In genomic region chr2:79601691-79602116, GRCm38 (mm10) we compare ENCODE assay signal across 8 mouse cellular contexts. TPM values are rescaled to one million over a fixed set of nuclear protein-coding genes. Genes with fewer than 3 reads are reported as not detected.
DNase-seq lines count a peak whose midpoint lies in the region; ATAC-seq and TF ChIP-seq lines count a peak whose summit lies in the region.

No protein-coding gene starts in this region.

- peak overlapping the region; percentile 9; the same call in 1 of the 2 replicates for H3K27ac ChIP-seq in hindbrain, embryonic 14.5 days
- H3K27ac ChIP-seq in hindbrain, embryonic 10.5 days, result no peak overlapping the region
- peak overlapping the region; percentile 58 for H3K27ac ChIP-seq in heart, postnatal 0 days (ENCODE audit: low read depth)
- peak overlapping the region; percentile 82 for H3K27ac ChIP-seq in lung, embryonic 16.5 days (ENCODE audit: low read length)
- no peak overlapping the region for H3K27ac ChIP-seq in neural tube, embryonic 15.5 days (replicated peaks)

- no peaks in the 10 kb centered on the region for H3K27me3 ChIP-seq in hindbrain, embryonic 14.5 days (ENCODE audit: control insufficient read depth, insufficient read depth, low read length)
- H3K27me3 ChIP-seq in hindbrain, embryonic 10.5 days (ENCODE audit: insufficient read depth, poor library complexity, severe bottlenecking), result no peaks in the 10 kb centered on the region
- H3K27me3 ChIP-seq in heart, postnatal 0 days (ENCODE audit: control insufficient read depth, insufficient read depth, low read length), result no peaks in the 10 kb centered on the region
- no peaks in the 10 kb centered on the region for H3K27me3 ChIP-seq in lung, embryonic 16.5 days (ENCODE audit: control insufficient read depth, insufficient read depth, low read depth, low read length)
- no peaks in the 10 kb centered on the region for H3K27me3 ChIP-seq in neural tube, embryonic 15.5 days (replicated peaks)

- H3K4me2 ChIP-seq in hindbrain, embryonic 14.5 days (replicated peaks), result no peak overlapping the region
- H3K4me2 ChIP-seq in heart, postnatal 0 days (ENCODE audit: low read depth, low read length), result no peak overlapping the region
- no peak overlapping the region for H3K4me2 ChIP-seq in lung, embryonic 16.5 days (ENCODE audit: low read depth, low read length)
- no peak overlapping the region for H3K4me2 ChIP-seq in neural tube, embryonic 15.5 days

- WGBS in hindbrain, embryonic 14.5 days, result 31% methylated on average over 4 of the region's 4 CpGs
- 36% methylated on average over 4 of the region's 4 CpGs for WGBS in hindbrain, embryonic 10.5 days
- 36% methylated on average over 4 of the region's 4 CpGs for WGBS in heart, postnatal 0 days
- WGBS in lung, embryonic 16.5 days, result 21% methylated on average over 4 of the region's 4 CpGs
- WGBS in neural tube, embryonic 15.5 days, result 32% methylated on average over 4 of the region's 4 CpGs

- no peak for TF ChIP-seq CTCF in brain, embryonic 14.5 days (IDR thresholded peaks at IDR 0.05; ENCODE audit: borderline replicate concordance, extremely low read depth, insufficient read depth, insufficient read length)
- no peak for TF ChIP-seq CTCF in heart, postnatal 0 days (IDR thresholded peaks at IDR 0.05; ENCODE audit: low read depth)

- TF ChIP-seq POLR2A in brain, embryonic 14.5 days (IDR thresholded peaks at IDR 0.05; ENCODE audit: borderline replicate concordance, extremely low read depth, insufficient read depth, insufficient read length, poor library complexity, severe bottlenecking), result no peak

- H3K36me3 ChIP-seq in hindbrain, embryonic 14.5 days (replicated peaks; ENCODE audit: control insufficient read depth, insufficient read depth), result no peaks in the 10 kb centered on the region
- no peaks in the 10 kb centered on the region for H3K36me3 ChIP-seq in hindbrain, embryonic 10.5 days
- no peaks in the 10 kb centered on the region for H3K36me3 ChIP-seq in heart, postnatal 0 days (replicated peaks; ENCODE audit: control insufficient read depth, insufficient read depth, low read length)
- H3K36me3 ChIP-seq in lung, embryonic 16.5 days (ENCODE audit: control insufficient read depth, insufficient read depth, low read length), result no peaks in the 10 kb centered on the region
- H3K36me3 ChIP-seq in neural tube, embryonic 15.5 days, result no peaks in the 10 kb centered on the region

- H3K9ac ChIP-seq in hindbrain, embryonic 14.5 days, result no peak overlapping the region
- no peak overlapping the region for H3K9ac ChIP-seq in heart, postnatal 0 days (replicated peaks; ENCODE audit: low read depth, low read length)
- H3K9ac ChIP-seq in lung, embryonic 16.5 days (ENCODE audit: low read length), result no peak overlapping the region
- no peak overlapping the region for H3K9ac ChIP-seq in neural tube, embryonic 15.5 days (replicated peaks)

- peak; percentile 65; the same call in 1 of the 2 replicates for ATAC-seq in hindbrain, embryonic 14.5 days (ENCODE audit: low FRiP score)
- peak; percentile 36 for ATAC-seq in heart, postnatal 0 days (ENCODE audit: insufficient read depth, low read depth)
- peak; percentile 85 for ATAC-seq in lung, embryonic 16.5 days (ENCODE audit: low read depth)
- ATAC-seq in neural tube, embryonic 15.5 days (ENCODE audit: low FRiP score), result no peak

- TF ChIP-seq EP300 in heart, postnatal 0 days (IDR thresholded peaks at IDR 0.05; ENCODE audit: low read depth), result no peak

- no peak overlapping the region for H3K4me3 ChIP-seq in hindbrain, embryonic 14.5 days (replicated peaks; ENCODE audit: low read length)
- H3K4me3 ChIP-seq in hindbrain, embryonic 10.5 days, result no peak overlapping the region
- H3K4me3 ChIP-seq in heart, postnatal 0 days (ENCODE audit: low read depth, low read length), result no peak overlapping the region
- H3K4me3 ChIP-seq in lung, embryonic 16.5 days (ENCODE audit: low read length), result no peak overlapping the region
- no peak overlapping the region for H3K4me3 ChIP-seq in neural tube, embryonic 15.5 days (replicated peaks)

- H3K4me1 ChIP-seq in hindbrain, embryonic 14.5 days (replicated peaks; ENCODE audit: control insufficient read depth, insufficient read depth, low read length), result 0 out of 2 replicates have a peak, but pooled peaks cover 5% of the 10 kb centered on the region
- peaks cover 5% of the 10 kb centered on the region for H3K4me1 ChIP-seq in hindbrain, embryonic 10.5 days (replicated peaks)
- peaks cover 8% of the 10 kb centered on the region; the same call in 1 of the 2 replicates for H3K4me1 ChIP-seq in heart, postnatal 0 days (ENCODE audit: control insufficient read depth, insufficient read depth)
- H3K4me1 ChIP-seq in lung, embryonic 16.5 days (replicated peaks; ENCODE audit: control insufficient read depth, insufficient read depth, low read length), result peaks cover 12% of the 10 kb centered on the region; the same call in 1 of the 2 replicates
- H3K4me1 ChIP-seq in neural tube, embryonic 15.5 days, result 0 out of 2 replicates have a peak, but pooled peaks cover 5% of the 10 kb centered on the region

- no peaks in the 10 kb centered on the region for H3K9me3 ChIP-seq in hindbrain, embryonic 14.5 days (ENCODE audit: control insufficient read depth, low read length)
- H3K9me3 ChIP-seq in hindbrain, embryonic 10.5 days, result no peaks in the 10 kb centered on the region
- no peaks in the 10 kb centered on the region for H3K9me3 ChIP-seq in heart, postnatal 0 days (replicated peaks; ENCODE audit: control insufficient read depth, low read length)
- no peaks in the 10 kb centered on the region for H3K9me3 ChIP-seq in lung, embryonic 16.5 days (ENCODE audit: control insufficient read depth, low read length)
- no peaks in the 10 kb centered on the region for H3K9me3 ChIP-seq in neural tube, embryonic 15.5 days (replicated peaks)

- DNase-seq in hindbrain, embryonic 14.5 days (ENCODE audit: low spot score), result peak; percentile 31
- DNase-seq in hindbrain, embryonic 10.5 days (ENCODE audit: low spot score), result no peak
- DNase-seq in brain, embryonic 14.5 days (ENCODE audit: low read depth), result peak; percentile 90
- no peak for DNase-seq in heart, postnatal 0 days (ENCODE audit: low spot score)
- no peak for DNase-seq in thymus, postnatal 36 days
- DNase-seq in testis, postnatal 14 days (ENCODE audit: low spot score), result no peak

RNA-seq across cellular contexts. Expression of gene Itprid2, which starts 33.4 kb away (rescaled TPM):
- 6.7 and 7.4 TPM in 2 replicates for polyA plus RNA-seq in hindbrain, embryonic 14.5 days (2014; fragmentation: Nextera tagmentation; extraction: Ambion mirVana)
- 5.2 and 6.1 TPM in 2 replicates for polyA plus RNA-seq in hindbrain, embryonic 10.5 days (2016; fragmentation: Nextera tagmentation; extraction: Ambion mirVana)
- 2.6 and 6.6 TPM in 2 replicates for polyA plus RNA-seq in brain, embryonic 14.5 days (2012; rRNA removed)
- 10.5 and 11.6 TPM in 2 replicates for total RNA-seq in heart, postnatal 0 days (2014; rRNA removed; ENCODE audit: low replicate concordance)
- 3.4 and 4.0 TPM in 2 replicates for polyA plus RNA-seq in heart, postnatal 0 days (2015; fragmentation: Nextera tagmentation; extraction: Ambion mirVana)
- polyA plus RNA-seq in lung, embryonic 16.5 days (2015; fragmentation: Nextera tagmentation; extraction: Ambion mirVana), result 8.7 and 8.9 TPM in 2 replicates
- polyA plus RNA-seq in neural tube, embryonic 15.5 days (2015; fragmentation: Nextera tagmentation; extraction: Ambion mirVana), result 5.9 and 7.4 TPM in 2 replicates

Comparison
In these comparisons a context has a peak if more than half of its experiments do, and no peak if none do; other contexts are left out.
1. DNase-seq: peak in hindbrain, embryonic 14.5 days (single experiment) and brain, embryonic 14.5 days (single experiment); none in hindbrain, embryonic 10.5 days (single experiment), heart, postnatal 0 days (single experiment), thymus, postnatal 36 days (0 of 2) and testis, postnatal 14 days (single experiment).
2. H3K27ac ChIP-seq: peak in hindbrain, embryonic 14.5 days (single experiment), heart, postnatal 0 days (single experiment) and lung, embryonic 16.5 days (single experiment); none in hindbrain, embryonic 10.5 days (single experiment) and neural tube, embryonic 15.5 days (single experiment).